Mouse (Mus musculus) bone marrow, adult 2 months (tissue): ENCODE data around the gene Lamtor3.

ENCODE experiments used
- CTCF ChIP-seq: fragments of 200-500 bp; IDR thresholded peaks from 2 replicates; pipeline ENCODE4 v1.5.1; 2011; ENCODE audit warnings: low read length, control low read depth; ENCODE audit not compliant: control insufficient read depth, insufficient read depth
- POLR2A ChIP-seq: fragments of 200-500 bp; IDR thresholded peaks from 2 replicates; pipeline ENCODE4 v1.6.1; 2011; ENCODE audit warnings: low read depth, mild to moderate bottlenecking, control low read depth, low read length, borderline replicate concordance; ENCODE audit not compliant: control insufficient read depth

DNA sequence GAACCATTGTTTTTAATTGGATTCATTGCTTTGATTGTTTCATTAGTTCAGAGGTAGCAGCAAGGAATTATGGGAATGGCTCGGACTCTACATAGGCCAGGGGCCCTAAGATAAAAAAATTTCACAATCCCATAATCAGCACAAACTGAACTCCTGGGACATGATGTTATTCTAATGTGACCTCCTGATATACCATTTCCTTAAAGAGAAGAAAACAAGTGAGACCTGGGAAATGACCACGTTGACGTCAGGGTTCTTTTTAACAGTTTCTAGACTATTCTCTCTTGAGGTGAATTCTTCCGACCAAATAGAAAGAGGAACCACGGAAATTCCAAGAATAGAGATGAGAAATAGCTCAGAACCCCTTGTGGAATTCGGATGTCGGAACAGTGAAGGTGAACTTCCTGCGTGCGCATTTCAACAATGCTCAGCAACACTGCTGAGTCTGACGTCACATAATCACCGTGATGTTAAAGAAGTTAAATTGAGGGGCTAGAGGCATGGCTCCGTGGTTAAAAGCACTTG is 23.9 kb downstream of the Lamtor3 start:
- TF ChIP-seq POLR2A (no peak), CTCF (no peak)
